Mouse (Mus musculus): Measurements from ENCODE around the gene Krtcap2. TPM values are rescaled to one million over a fixed set of nuclear protein-coding genes. Genes with fewer than 3 reads are reported as not detected.

The Krtcap2 gene
- polyA plus RNA-seq, 1 experiment = 183 TPM

- Histone ChIP-seq H3K27ac (ENCODE audit: control insufficient read depth, insufficient read depth, low read length) (no peak overlapping the region), H3K4me3 (ENCODE audit: control insufficient read depth, insufficient read depth, low read length) (no peak overlapping the region), H3K4me1 (replicated peaks; ENCODE audit: control insufficient read depth, insufficient read depth, low read length) (peaks cover 15% of the 10 kb centered on the region), H3K36me3 (ENCODE audit: control insufficient read depth, insufficient read depth, low read length) (no peaks in the 10 kb centered on the region), H3K27me3 (ENCODE audit: control insufficient read depth, insufficient read depth, low read length) (no peaks in the 10 kb centered on the region)
- 78% methylated on average over 16 of the region's 16 CpGs for WGBS
- no peak for TF ChIP-seq POLR2A (IDR thresholded peaks at IDR 0.05; ENCODE audit: control insufficient read depth, extremely low read depth, insufficient read depth, low read length, poor library complexity)
- TF ChIP-seq CTCF (IDR thresholded peaks at IDR 0.05; ENCODE audit: borderline replicate concordance, control insufficient read depth, extremely low read depth, insufficient read depth, low read length, poor library complexity) = no peak
- DNase-seq = no peak
Observed at GRCm38 (mm10) chr3:89231772-89232275, 13.9 kb upstream of the Krtcap2 start.

GRCm38 (mm10) chr3:89232614-89233013, 13.2 kb upstream of the Krtcap2 start:
- Histone ChIP-seq H3K4me3 (ENCODE audit: control insufficient read depth, insufficient read depth, low read length) (no peak overlapping the region), H3K27ac (ENCODE audit: control insufficient read depth, insufficient read depth, low read length) (no peak overlapping the region), H3K36me3 (ENCODE audit: control insufficient read depth, insufficient read depth, low read length) (no peaks in the 10 kb centered on the region), H3K27me3 (ENCODE audit: control insufficient read depth, insufficient read depth, low read length) (no peaks in the 10 kb centered on the region), H3K4me1 (replicated peaks; ENCODE audit: control insufficient read depth, insufficient read depth, low read length) (peaks cover 8% of the 10 kb centered on the region)
- WGBS = 89% methylated on average over 6 of the region's 6 CpGs
- DNase-seq = no peak
- TF ChIP-seq POLR2A (IDR thresholded peaks at IDR 0.05; ENCODE audit: control insufficient read depth, extremely low read depth, insufficient read depth, low read length, poor library complexity) = no peak
- no peak for TF ChIP-seq CTCF (IDR thresholded peaks at IDR 0.05; ENCODE audit: borderline replicate concordance, control insufficient read depth, extremely low read depth, insufficient read depth, low read length, poor library complexity)

GRCm38 (mm10) chr3:89233562-89234110, 12.1 kb upstream of the Krtcap2 start:
- 38% methylated on average over 14 of the region's 14 CpGs for WGBS

GRCm38 (mm10) chr3:89236516-89236915, 9.2 kb upstream of the Krtcap2 start:
- Histone ChIP-seq H3K27me3 (ENCODE audit: control insufficient read depth, insufficient read depth, low read length) (no peaks in the 10 kb centered on the region), H3K27ac (ENCODE audit: control insufficient read depth, insufficient read depth, low read length) (no peak overlapping the region), H3K4me3 (ENCODE audit: control insufficient read depth, insufficient read depth, low read length) (no peak overlapping the region), H3K4me1 (replicated peaks; ENCODE audit: control insufficient read depth, insufficient read depth, low read length) (no peaks in the 10 kb centered on the region), H3K36me3 (ENCODE audit: control insufficient read depth, insufficient read depth, low read length) (no peaks in the 10 kb centered on the region)
- TF ChIP-seq CTCF (IDR thresholded peaks at IDR 0.05; ENCODE audit: borderline replicate concordance, control insufficient read depth, extremely low read depth, insufficient read depth, low read length, poor library complexity) (no peak), POLR2A (IDR thresholded peaks at IDR 0.05; ENCODE audit: control insufficient read depth, extremely low read depth, insufficient read depth, low read length, poor library complexity) (no peak)
- DNase-seq = no peak
- WGBS = over 99% methylated on average over 10 of the region's 10 CpGs

More at GRCm38 (mm10) chr3:89233562-89234110, 12.1 kb upstream of the Krtcap2 start:
- H3K4me1 ChIP-seq (replicated peaks; ENCODE audit: control insufficient read depth, insufficient read depth, low read length) = peaks cover 2% of the 10 kb centered on the region
- no peak for DNase-seq
- H3K4me3 ChIP-seq (ENCODE audit: control insufficient read depth, insufficient read depth, low read length) = no peak overlapping the region
- no peak overlapping the region for H3K27ac ChIP-seq (ENCODE audit: control insufficient read depth, insufficient read depth, low read length)
- H3K27me3 ChIP-seq (ENCODE audit: control insufficient read depth, insufficient read depth, low read length) = no peaks in the 10 kb centered on the region
- TF ChIP-seq POLR2A (IDR thresholded peaks at IDR 0.05; ENCODE audit: control insufficient read depth, extremely low read depth, insufficient read depth, low read length, poor library complexity) (no peak), CTCF (IDR thresholded peaks at IDR 0.05; ENCODE audit: borderline replicate concordance, control insufficient read depth, extremely low read depth, insufficient read depth, low read length, poor library complexity) (no peak)
- H3K36me3 ChIP-seq (ENCODE audit: control insufficient read depth, insufficient read depth, low read length) = no peaks in the 10 kb centered on the region

- Histone ChIP-seq H3K27me3 (ENCODE audit: control insufficient read depth, insufficient read depth, low read length) (no peaks in the 10 kb centered on the region), H3K27ac (ENCODE audit: control insufficient read depth, insufficient read depth, low read length) (no peak overlapping the region), H3K4me1 (replicated peaks; ENCODE audit: control insufficient read depth, insufficient read depth, low read length) (no peaks in the 10 kb centered on the region), H3K4me3 (ENCODE audit: control insufficient read depth, insufficient read depth, low read length) (no peak overlapping the region), H3K36me3 (ENCODE audit: control insufficient read depth, insufficient read depth, low read length) (no peaks in the 10 kb centered on the region)
- TF ChIP-seq POLR2A (IDR thresholded peaks at IDR 0.05; ENCODE audit: control insufficient read depth, extremely low read depth, insufficient read depth, low read length, poor library complexity) = no peak
- no peak for TF ChIP-seq CTCF (IDR thresholded peaks at IDR 0.05; ENCODE audit: borderline replicate concordance, control insufficient read depth, extremely low read depth, insufficient read depth, low read length, poor library complexity)
- 94% methylated on average over 21 of the region's 21 CpGs for WGBS
- DNase-seq = no peak
Observed at GRCm38 (mm10) chr3:89237682-89238081, 8.1 kb upstream of the Krtcap2 start.

GRCm38 (mm10) chr3:89238494-89238893, 7.3 kb upstream of the Krtcap2 start:
- no peak for DNase-seq
- Histone ChIP-seq H3K27ac (ENCODE audit: control insufficient read depth, insufficient read depth, low read length) (no peak overlapping the region), H3K36me3 (ENCODE audit: control insufficient read depth, insufficient read depth, low read length) (no peaks in the 10 kb centered on the region), H3K4me1 (replicated peaks; ENCODE audit: control insufficient read depth, insufficient read depth, low read length) (peaks cover 3% of the 10 kb centered on the region), H3K27me3 (ENCODE audit: control insufficient read depth, insufficient read depth, low read length) (no peaks in the 10 kb centered on the region), H3K4me3 (ENCODE audit: control insufficient read depth, insufficient read depth, low read length) (no peak overlapping the region)
- TF ChIP-seq CTCF (IDR thresholded peaks at IDR 0.05; ENCODE audit: borderline replicate concordance, control insufficient read depth, extremely low read depth, insufficient read depth, low read length, poor library complexity) (no peak), POLR2A (IDR thresholded peaks at IDR 0.05; ENCODE audit: control insufficient read depth, extremely low read depth, insufficient read depth, low read length, poor library complexity) (no peak)
- WGBS = 91% methylated on average over 11 of the region's 12 CpGs

Measured in thymus, adult 2 months (tissue).